Mouse (Mus musculus): ENCODE measurements around the gene Ltbp3. TPM values are rescaled to one million over a fixed set of nuclear protein-coding genes. Genes with fewer than 3 reads are reported as not detected.

Ltbp3 gene
- total and polyA plus RNA-seq, 2 experiments from 2014 or later: 15.4 to 73.4 TPM

DNA sequence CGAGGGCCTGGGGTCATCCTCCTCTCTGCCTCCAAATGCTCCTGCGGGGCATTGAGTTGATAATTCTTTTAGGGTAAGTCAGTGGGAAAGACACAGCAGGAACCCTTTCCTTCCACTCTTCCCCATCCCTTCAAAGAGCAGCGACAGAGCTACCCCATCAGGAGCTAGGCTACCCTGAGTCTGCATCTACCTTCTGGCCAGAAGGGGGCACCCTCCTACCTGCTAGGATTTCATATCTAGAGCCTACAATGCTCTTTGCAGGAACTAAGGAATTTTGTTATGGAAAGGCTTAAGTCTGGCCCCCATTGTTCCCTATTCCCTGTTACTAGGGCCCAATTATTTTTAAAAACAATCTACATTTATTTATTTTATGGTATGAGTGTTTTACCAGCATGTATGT is 29.5 kb upstream of the Ltbp3 start:
- no peak overlapping the region for H3K4me3 ChIP-seq (ENCODE audit: low read depth, low read length)
- TF ChIP-seq EP300 (IDR thresholded peaks at IDR 0.05; ENCODE audit: low read depth) (no peak), CTCF (IDR thresholded peaks at IDR 0.05; ENCODE audit: low read depth) (peak; percentile 77)
- no peak overlapping the region for H3K4me2 ChIP-seq (ENCODE audit: low read depth, low read length)
- H3K9me3 ChIP-seq (replicated peaks; ENCODE audit: control insufficient read depth, low read length): no peaks in the 10 kb centered on the region
- peaks cover 78% of the 10 kb centered on the region for H3K36me3 ChIP-seq (replicated peaks; ENCODE audit: control insufficient read depth, insufficient read depth, low read length)
- peak; percentile 75 for DNase-seq (ENCODE audit: low spot score)
- no peak overlapping the region for H3K9ac ChIP-seq (replicated peaks; ENCODE audit: low read depth, low read length)
- 21% methylated on average over 3 of the region's 3 CpGs for WGBS
- no peaks in the 10 kb centered on the region for H3K27me3 ChIP-seq (ENCODE audit: control insufficient read depth, insufficient read depth, low read length)
- ATAC-seq (ENCODE audit: insufficient read depth, low read depth): no peak
- peaks cover 7% of the 10 kb centered on the region for H3K4me1 ChIP-seq (ENCODE audit: control insufficient read depth, insufficient read depth)
- no peak overlapping the region for H3K27ac ChIP-seq (ENCODE audit: low read depth)

- H3K9ac ChIP-seq (replicated peaks; ENCODE audit: low read depth, low read length): no peak overlapping the region
- TF ChIP-seq CTCF (IDR thresholded peaks at IDR 0.05; ENCODE audit: low read depth): no peak
- TF ChIP-seq EP300 (IDR thresholded peaks at IDR 0.05; ENCODE audit: low read depth): no peak
- 87% methylated on average over 14 of the region's 14 CpGs for WGBS
- H3K36me3 ChIP-seq (replicated peaks; ENCODE audit: control insufficient read depth, insufficient read depth, low read length): peaks cover 78% of the 10 kb centered on the region
- H3K27me3 ChIP-seq (ENCODE audit: control insufficient read depth, insufficient read depth, low read length): no peaks in the 10 kb centered on the region
- H3K4me2 ChIP-seq (ENCODE audit: low read depth, low read length): no peak overlapping the region
- no peak for DNase-seq (ENCODE audit: low spot score)
- ATAC-seq (ENCODE audit: insufficient read depth, low read depth): no peak
- no peak overlapping the region for H3K27ac ChIP-seq (ENCODE audit: low read depth)
- H3K4me3 ChIP-seq (ENCODE audit: low read depth, low read length): no peak overlapping the region
- peaks cover 7% of the 10 kb centered on the region for H3K4me1 ChIP-seq (ENCODE audit: control insufficient read depth, insufficient read depth)
- H3K9me3 ChIP-seq (replicated peaks; ENCODE audit: control insufficient read depth, low read length): no peaks in the 10 kb centered on the region
Observed at GRCm38 (mm10) chr19:5711907-5712460, 28.7 kb upstream of the Ltbp3 start.

DNA sequence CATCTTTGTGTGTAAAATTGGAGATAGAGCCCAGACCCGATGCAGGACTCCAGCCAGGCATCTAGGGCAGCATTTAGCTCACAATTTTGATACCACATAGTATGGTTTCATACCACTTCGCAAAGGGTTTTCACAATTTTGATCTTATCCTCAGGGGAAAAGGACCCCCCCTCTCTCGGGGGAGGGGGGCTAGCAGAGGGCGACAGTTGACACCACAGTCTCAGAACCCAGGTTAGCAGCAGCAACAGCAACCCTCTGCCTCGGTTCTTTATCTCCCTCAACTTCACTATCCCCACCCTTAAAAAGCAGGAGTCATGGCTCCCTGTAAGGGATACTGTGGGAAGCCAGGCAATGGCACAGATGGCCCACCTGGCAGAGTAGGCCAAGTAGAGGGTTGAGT is 27.4 kb upstream of the Ltbp3 start:
- Histone ChIP-seq H3K9ac (replicated peaks; ENCODE audit: low read depth, low read length) (no peak overlapping the region), H3K9me3 (replicated peaks; ENCODE audit: control insufficient read depth, low read length) (no peaks in the 10 kb centered on the region), H3K27me3 (ENCODE audit: control insufficient read depth, insufficient read depth, low read length) (no peaks in the 10 kb centered on the region), H3K27ac (ENCODE audit: low read depth) (peak overlapping the region; percentile 56), H3K4me2 (ENCODE audit: low read depth, low read length) (peak overlapping the region; percentile 32), H3K36me3 (replicated peaks; ENCODE audit: control insufficient read depth, insufficient read depth, low read length) (peaks cover 78% of the 10 kb centered on the region), H3K4me3 (ENCODE audit: low read depth, low read length) (no peak overlapping the region), H3K4me1 (ENCODE audit: control insufficient read depth, insufficient read depth) (peaks cover 7% of the 10 kb centered on the region)
- ATAC-seq (ENCODE audit: insufficient read depth, low read depth): 0 out of 2 replicates have a peak, but pooled peaks have one; percentile 1
- 72% methylated on average over 5 of the region's 5 CpGs for WGBS
- DNase-seq (ENCODE audit: low spot score): no peak
- no peak for TF ChIP-seq CTCF (IDR thresholded peaks at IDR 0.05; ENCODE audit: low read depth)
- no peak for TF ChIP-seq EP300 (IDR thresholded peaks at IDR 0.05; ENCODE audit: low read depth)

- TF ChIP-seq CTCF (IDR thresholded peaks at IDR 0.05; ENCODE audit: low read depth) (no peak), EP300 (IDR thresholded peaks at IDR 0.05; ENCODE audit: low read depth) (no peak)
- H3K27ac ChIP-seq (ENCODE audit: low read depth): peak overlapping the region; percentile 56
- H3K4me3 ChIP-seq (ENCODE audit: low read depth, low read length): no peak overlapping the region
- H3K9ac ChIP-seq (replicated peaks; ENCODE audit: low read depth, low read length): no peak overlapping the region
- 20% methylated on average over 2 of the region's 2 CpGs for whole genome bisulfite sequencing
- no peaks in the 10 kb centered on the region for H3K9me3 ChIP-seq (replicated peaks; ENCODE audit: control insufficient read depth, low read length)
- peaks cover 78% of the 10 kb centered on the region for H3K36me3 ChIP-seq (replicated peaks; ENCODE audit: control insufficient read depth, insufficient read depth, low read length)
- H3K4me1 ChIP-seq (ENCODE audit: control insufficient read depth, insufficient read depth): peaks cover 7% of the 10 kb centered on the region
- no peaks in the 10 kb centered on the region for H3K27me3 ChIP-seq (ENCODE audit: control insufficient read depth, insufficient read depth, low read length)
- peak overlapping the region; percentile 32 for H3K4me2 ChIP-seq (ENCODE audit: low read depth, low read length)
- ATAC-seq (ENCODE audit: insufficient read depth, low read depth) (peak; percentile 66), DNase-seq (ENCODE audit: low spot score) (peak; percentile 77)
Observed at GRCm38 (mm10) chr19:5713730-5714129, 27.0 kb upstream of the Ltbp3 start.

GRCm38 (mm10) chr19:5715793-5716688 is 24.7 kb upstream of the Ltbp3 start:
- ATAC-seq (ENCODE audit: insufficient read depth, low read depth): peak; percentile 51; the same call in 1 of the 2 replicates
- Histone ChIP-seq H3K4me2 (ENCODE audit: low read depth, low read length) (no peak overlapping the region), H3K36me3 (replicated peaks; ENCODE audit: control insufficient read depth, insufficient read depth, low read length) (peaks cover 79% of the 10 kb centered on the region), H3K4me1 (ENCODE audit: control insufficient read depth, insufficient read depth) (peaks cover 7% of the 10 kb centered on the region), H3K9ac (replicated peaks; ENCODE audit: low read depth, low read length) (no peak overlapping the region), H3K4me3 (ENCODE audit: low read depth, low read length) (no peak overlapping the region), H3K9me3 (replicated peaks; ENCODE audit: control insufficient read depth, low read length) (no peaks in the 10 kb centered on the region), H3K27me3 (ENCODE audit: control insufficient read depth, insufficient read depth, low read length) (no peaks in the 10 kb centered on the region), H3K27ac (ENCODE audit: low read depth) (no peak overlapping the region)
- no peak for DNase-seq (ENCODE audit: low spot score)
- TF ChIP-seq CTCF (IDR thresholded peaks at IDR 0.05; ENCODE audit: low read depth) (peak; percentile 36), EP300 (IDR thresholded peaks at IDR 0.05; ENCODE audit: low read depth) (no peak)
- 53% methylated on average over 42 of the region's 43 CpGs for WGBS

Measured in heart, postnatal 0 days (tissue).